Mouse (Mus musculus): ENCODE measurements around the gene Tsks. TPM values are rescaled to one million over a fixed set of nuclear protein-coding genes. Genes with fewer than 3 reads are reported as not detected.

Tsks gene
- total and polyA plus RNA-seq, 3 experiments = 0.31 TPM; not detected in 2

GRCm38 (mm10) chr7:44951960-44952359 lies 9.0 kb downstream of the Tsks start:
- DNase-seq = peak; percentile 92

- peak; percentile 97 for DNase-seq
Observed at GRCm38 (mm10) chr7:44952611-44953306, 9.8 kb downstream of the Tsks start.

GRCm38 (mm10) chr7:44953561-44953960 lies 10.6 kb downstream of the Tsks start:
- no peak for DNase-seq

DNA sequence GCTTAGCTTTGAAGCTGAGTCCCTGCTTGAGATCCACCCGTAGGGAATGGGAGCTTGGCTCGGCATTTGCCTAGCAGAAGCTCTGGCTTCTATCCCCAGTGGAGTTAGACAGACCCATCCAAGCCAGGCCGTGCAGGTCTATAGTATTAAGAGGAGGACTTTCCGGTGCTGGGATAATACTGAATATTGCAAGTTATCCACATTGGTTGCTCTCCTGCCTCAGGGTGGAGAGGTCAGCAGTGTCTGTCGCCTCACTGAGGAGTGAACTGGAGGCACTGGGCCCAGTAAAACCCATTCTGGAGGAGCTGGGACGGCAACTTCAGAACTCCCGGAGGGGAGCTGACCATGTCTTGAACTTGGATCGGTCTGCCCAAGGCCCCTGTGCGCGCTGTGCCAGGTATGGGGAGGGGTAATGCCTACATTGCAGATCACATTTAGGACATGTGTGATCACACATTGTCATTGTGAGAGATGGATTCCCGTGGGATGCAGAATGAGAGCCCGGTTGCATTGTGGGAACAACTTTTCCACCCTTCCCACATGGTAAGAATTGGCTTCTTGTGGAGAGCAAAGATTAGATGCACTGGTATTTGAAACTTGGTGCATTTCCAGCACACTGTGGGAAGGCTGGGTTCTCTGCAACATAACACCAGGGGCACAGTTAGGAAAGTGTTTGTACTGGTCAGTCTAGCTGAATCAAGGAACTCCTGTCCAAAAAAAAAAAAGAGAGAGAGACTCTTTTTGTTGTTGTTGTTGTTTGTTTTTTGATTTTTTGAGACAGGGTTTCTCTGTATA lies 11.3 kb downstream of the Tsks start:
- DNase-seq = no peak

DNA sequence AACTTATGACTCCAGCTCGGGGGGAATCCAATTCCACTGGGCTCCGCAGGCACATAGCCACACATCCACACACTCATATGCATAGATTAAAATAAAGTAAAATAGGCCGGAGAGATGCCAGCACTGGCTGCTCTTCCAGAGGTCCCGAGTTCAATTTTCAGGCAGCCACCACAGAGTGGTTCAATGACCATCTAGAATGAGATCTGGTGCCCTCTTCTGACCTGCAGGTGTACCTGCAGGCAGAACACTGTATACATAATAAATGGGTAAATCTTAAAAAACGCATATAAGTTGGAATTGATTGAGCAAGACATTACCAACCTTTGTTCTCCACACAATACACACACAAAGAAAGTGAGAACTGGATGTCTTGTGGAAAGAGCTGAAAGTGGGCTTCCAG lies 12.6 kb downstream of the Tsks start:
- DNase-seq = no peak

DNA sequence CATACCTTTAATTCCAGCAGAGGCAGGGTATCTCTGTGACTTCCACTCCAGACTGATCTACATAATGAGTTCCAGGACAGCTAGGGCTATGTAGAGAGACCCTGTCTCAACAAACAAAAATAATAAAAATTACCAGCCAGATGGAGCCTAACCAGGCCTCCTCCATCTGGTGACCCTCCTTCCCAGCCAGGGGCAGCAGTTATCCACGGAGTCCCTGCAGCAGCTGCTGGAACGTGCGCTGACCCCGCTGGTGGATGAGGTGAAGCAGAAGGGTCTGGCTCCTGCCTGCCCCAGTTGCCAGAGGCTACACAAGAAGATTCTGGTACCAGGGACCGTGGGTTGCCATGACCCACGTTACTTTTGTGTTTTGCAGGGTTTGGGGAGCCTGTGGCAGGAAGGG lies 13.3 kb downstream of the Tsks start:
- no peak for DNase-seq

DNA sequence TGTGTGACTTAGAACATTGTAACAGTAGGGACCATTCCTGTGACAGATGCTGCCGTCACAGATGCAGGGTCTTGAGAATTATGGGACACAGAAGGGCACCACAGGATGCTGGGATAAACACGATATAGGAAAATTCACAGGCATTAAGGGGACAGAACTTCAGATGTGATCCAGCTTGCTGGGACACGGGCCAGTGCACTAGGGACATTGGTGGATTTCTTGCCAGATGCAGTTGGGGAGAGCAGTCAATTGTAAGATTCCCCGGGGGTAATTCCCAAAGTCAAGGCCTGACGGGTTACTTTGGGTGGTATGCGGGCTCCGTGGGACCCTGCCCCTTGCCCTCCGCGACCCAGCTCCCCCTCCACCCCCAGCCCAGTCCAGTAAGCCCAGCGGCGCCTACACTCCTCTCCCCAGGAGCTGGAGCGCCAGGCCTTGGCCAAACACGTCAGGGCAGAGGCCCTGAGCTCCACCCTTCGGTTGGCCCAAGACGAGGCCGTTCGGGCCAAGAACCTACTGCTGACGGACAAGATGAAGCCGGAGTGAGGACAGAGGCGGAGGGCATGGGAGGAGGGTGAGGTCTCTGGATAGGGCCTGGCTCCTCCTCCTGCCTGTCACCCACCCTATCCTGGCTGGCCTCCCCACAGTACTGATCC lies 14.3 kb downstream of the Tsks start:
- peak; percentile 49 for DNase-seq

DNA sequence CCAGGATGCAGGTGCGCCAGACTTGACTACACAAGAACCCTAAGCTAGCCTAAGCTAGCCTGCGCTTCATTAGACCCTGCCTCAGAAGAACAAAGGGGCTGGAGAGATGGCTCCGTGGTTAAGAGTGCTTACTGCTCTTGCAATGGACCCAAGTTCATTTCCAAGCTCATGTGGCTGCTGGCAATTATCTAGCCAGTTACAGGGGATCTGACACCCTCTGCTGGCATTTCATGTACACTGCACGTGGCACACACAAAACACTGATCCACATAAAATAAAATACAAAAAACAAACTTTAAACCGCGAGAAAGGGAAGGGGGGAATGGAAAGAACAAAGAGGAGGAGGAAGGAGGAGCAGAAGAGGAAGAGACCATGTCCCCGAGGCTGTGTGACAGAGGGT lies 15.2 kb downstream of the Tsks start:
- peak; percentile 51 for DNase-seq

- no peak for DNase-seq
Observed at GRCm38 (mm10) chr7:44959281-44959680, 16.3 kb downstream of the Tsks start.

- DNase-seq = peak; percentile 3
Observed at GRCm38 (mm10) chr7:44959874-44960511, 17.0 kb downstream of the Tsks start.

DNA sequence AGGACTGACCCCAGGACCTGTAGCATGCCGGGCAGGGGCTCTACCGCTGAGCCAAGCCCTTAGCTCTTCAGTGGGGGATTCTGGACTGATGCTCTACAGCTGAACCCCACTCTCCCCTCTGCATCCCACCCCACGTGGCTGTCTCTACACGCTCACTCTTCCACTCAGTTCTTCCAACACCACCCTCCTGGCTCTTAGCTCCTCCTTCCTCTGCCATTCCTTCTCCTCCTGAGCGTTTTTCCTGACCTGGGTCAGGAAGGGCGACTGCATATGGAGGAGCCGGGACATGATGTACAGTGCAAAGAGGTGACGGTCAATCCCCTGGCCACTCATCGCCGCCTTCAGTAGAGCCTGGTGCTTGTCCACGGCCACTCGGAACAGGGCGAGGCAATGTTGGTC lies 17.5 kb downstream of the Tsks start:
- DNase-seq = peak; percentile 1

DNA sequence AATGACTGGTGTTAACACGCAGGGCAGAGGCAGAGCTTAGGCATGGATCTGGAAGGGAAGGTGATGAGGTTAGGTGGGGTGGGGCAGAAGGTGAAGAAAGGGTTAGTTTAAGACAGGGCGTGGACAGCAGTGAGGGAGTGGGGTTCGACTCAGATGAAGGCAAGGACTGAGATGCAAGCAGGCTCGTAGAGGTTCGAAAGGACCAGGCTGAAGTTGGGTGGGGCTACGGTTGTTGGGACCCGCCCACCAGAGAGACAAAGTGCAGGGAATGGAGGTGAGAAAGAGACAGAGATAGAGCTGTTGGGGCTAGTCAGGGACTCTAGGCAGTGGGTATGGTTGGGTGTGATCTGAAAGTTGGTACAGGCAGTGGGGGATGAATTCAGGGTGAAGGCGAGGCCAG lies 19.3 kb downstream of the Tsks start:
- peak; percentile 1 for DNase-seq

GRCm38 (mm10) chr7:44962831-44963230 lies 19.8 kb downstream of the Tsks start:
- no peak for DNase-seq

DNA sequence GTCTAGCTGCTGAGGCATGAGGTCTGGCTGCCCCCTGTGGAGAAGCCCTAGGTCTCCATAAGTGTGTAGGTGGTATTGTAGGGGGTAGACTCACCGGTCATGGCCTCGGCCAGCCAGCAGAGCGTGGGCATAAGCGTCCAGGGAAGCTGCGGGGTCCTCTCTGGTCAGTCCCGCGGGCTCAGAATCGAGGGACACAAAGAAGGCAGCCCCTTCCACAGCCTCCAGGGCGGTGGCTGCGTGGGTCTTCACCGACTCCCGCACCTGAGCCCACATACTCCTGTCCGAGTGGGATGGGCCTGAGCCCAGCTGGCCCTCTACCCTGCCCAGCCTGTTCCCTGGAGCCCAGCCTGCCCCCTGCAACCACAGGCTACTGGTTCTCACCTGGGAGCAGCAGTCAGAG lies 22.0 kb downstream of the Tsks start:
- no peak for DNase-seq

- no peak for DNase-seq
Observed at GRCm38 (mm10) chr7:44965975-44966374, 23.0 kb downstream of the Tsks start.

- DNase-seq = no peak
Observed at GRCm38 (mm10) chr7:44966638-44967037, 23.6 kb downstream of the Tsks start.

DNA sequence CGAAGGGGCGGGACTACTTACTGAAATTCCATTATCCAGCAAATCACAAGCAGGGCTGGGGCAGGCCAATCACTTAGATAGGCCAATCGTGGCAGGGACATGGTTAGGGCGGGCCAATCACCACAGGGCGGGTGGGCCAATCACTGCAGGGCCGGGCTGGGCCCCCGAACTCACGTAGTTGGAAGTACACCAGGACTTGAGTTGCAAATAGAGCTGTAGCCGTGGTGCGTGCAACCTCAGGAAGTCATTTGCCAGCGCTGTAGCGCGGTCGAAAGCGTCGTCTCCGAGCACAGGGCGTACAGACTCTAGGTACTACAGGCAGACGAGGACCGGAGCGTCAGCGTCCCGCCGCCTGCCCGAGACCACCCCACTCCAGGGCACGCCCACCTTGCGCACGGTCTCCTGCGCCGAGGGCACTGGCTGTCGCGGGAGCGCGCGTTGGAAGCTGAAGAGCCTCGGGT lies 27.3 kb downstream of the Tsks start:
- peak; percentile 92 for DNase-seq

- DNase-seq = no peak
Observed at GRCm38 (mm10) chr7:44971142-44971541, 28.1 kb downstream of the Tsks start.

GRCm38 (mm10) chr7:44973415-44974130 lies 30.6 kb downstream of the Tsks start:
- no peak for DNase-seq

DNA sequence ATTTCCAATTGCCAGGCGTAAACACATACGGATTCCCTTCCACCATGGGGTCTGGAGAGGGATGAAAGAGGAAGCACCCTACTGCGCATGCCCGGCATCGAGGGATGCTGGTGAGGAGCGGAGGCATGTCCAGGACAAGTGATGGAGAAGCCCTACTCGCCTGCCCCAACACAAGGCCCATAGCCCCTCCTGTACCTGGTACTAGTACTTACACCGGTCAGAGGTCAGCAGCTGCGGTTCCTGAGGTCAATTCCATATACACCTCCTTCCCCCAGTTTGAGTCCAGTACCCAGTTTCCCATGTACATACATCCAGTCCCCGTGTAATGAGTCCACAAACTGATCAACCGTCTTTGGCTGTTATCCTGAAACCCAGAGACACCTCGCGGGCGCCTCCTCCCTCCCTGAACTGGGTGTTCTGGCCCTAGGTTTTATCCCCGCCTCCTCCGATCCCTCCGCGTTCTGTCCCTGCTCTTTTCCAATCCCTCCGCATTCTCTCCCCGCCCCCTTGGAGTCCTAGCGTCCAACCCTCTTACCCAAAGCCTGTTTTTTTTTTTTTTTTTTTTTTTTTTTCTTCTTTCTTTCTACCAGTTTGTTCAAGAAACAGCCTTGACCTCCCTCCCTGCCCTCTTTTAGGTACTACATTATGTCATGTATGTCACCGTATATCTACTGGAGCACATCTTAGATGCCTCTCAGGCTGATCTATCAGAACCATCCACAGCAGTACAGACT lies 31.5 kb downstream of the Tsks start, which contains the start of gene Cpt1c:
Cpt1c (minus strand) TSS at position 469 of the 734 bp plus-strand sequence.
- peak; percentile 85 for DNase-seq

DNA sequence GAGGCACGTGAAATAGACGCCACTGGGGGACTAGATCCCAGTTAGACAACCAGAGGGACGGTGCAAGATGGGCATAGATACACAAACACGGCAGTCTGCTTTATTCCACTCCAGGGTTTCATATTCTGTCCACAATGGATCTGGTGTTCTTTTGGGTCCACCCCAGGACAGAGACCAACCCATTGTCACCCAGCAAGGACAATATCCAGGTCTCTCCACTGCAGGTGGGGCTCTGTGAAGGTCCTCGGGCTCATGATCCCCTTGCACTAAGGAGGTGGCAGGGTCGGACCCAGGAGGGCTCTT lies 32.1 kb downstream of the Tsks start:
- no peak for DNase-seq
